Mouse (Mus musculus) neural tube, embryonic 14.5 days (tissue): Measurements from ENCODE around the gene Sync. TPM values are rescaled to one million over a fixed set of nuclear protein-coding genes. Genes with fewer than 3 reads are reported as not detected.

Source experiments
- ATAC-seq: fragments of 200-750 bp; cut with Nextera tagmentation; 2 replicates; pipeline ENCODE4 v1.8.0; 2017; ENCODE audit warnings: low read depth, mild to moderate bottlenecking, moderate TSS enrichment, moderate library complexity
- H3K27ac ChIP-seq: fragments of 300-500 bp; sonication (generic); 2 replicates; pipeline ENCODE4 v1.5.1; 2014; ENCODE audit warnings: low read depth, mild to moderate bottlenecking, control low read depth, low read length, moderate library complexity, mixed read lengths
- H3K27me3 ChIP-seq: fragments of 300-500 bp; sonication (generic); 2 replicates; pipeline ENCODE4 v1.6.1; 2014; ENCODE audit warnings: low read length; ENCODE audit not compliant: control insufficient read depth, insufficient read depth
- H3K36me3 ChIP-seq: fragments of 300-500 bp; sonication (generic); 2 replicates; pipeline ENCODE4 v1.6.1; 2014; ENCODE audit warnings: low read length, mixed read lengths; ENCODE audit not compliant: control insufficient read depth, insufficient read depth
- H3K4me1 ChIP-seq: fragments of 300-500 bp; sonication (generic); 2 replicates; pipeline ENCODE4 v1.6.1; 2014; ENCODE audit warnings: low read length; ENCODE audit not compliant: control insufficient read depth, insufficient read depth
- H3K4me2 ChIP-seq: fragments of 300-500 bp; sonication (generic); 2 replicates; pipeline ENCODE4 v1.6.1; 2014; ENCODE audit warnings: mild to moderate bottlenecking, low read depth, low read length, control low read depth
- H3K4me3 ChIP-seq: fragments of 300-500 bp; sonication (generic); 2 replicates; pipeline ENCODE4 v1.5.1; 2014; ENCODE audit warnings: low read depth, low read length, control low read depth, mixed read lengths
- H3K9ac ChIP-seq: fragments of 300-500 bp; sonication (generic); replicated peaks from 2 replicates; pipeline ENCODE4 v1.6.1; 2014; ENCODE audit warnings: low read depth, mild to moderate bottlenecking, control low read depth, low read length, mixed read lengths
- H3K9me3 ChIP-seq: fragments of 300-500 bp; sonication (generic); 2 replicates; pipeline ENCODE4 v1.6.1; 2016; ENCODE audit warnings: low read length; ENCODE audit not compliant: control insufficient read depth
- WGBS: fragments of 180-500 bp; shearing (Covaris S2); extraction: QIAGEN DNeasy Blood & Tissue Kit; methylation state at CpG from one replicate; pipeline ENCODE4 v1.1.7; 2014; 5-methylcytosine and 5-hydroxymethylcytosine counted together
- polyA plus RNA-seq: library from polyadenylated mRNA; unstranded; fragments of >200 nt; fragmentation: Nextera tagmentation; extraction: Ambion mirVana; gene quantifications from 2 replicates; pipeline ENCODE4 v1.2.1, GENCODE M21; 2014

The Sync gene
- polyA plus RNA-seq, 1 experiment from 2014 or later, result 1.6 TPM

- H3K27me3 ChIP-seq, result no peaks in the 10 kb centered on the region
- 25% methylated on average over 15 of the region's 15 CpGs for WGBS
- no peaks in the 10 kb centered on the region for H3K36me3 ChIP-seq
- H3K9me3 ChIP-seq, result no peaks in the 10 kb centered on the region
- no peak overlapping the region for H3K4me3 ChIP-seq
- H3K4me1 ChIP-seq, result no peaks in the 10 kb centered on the region
- no peak for ATAC-seq
- no peak overlapping the region for H3K9ac ChIP-seq
- H3K27ac ChIP-seq, result no peak overlapping the region
- no peak overlapping the region for H3K4me2 ChIP-seq
These were observed 15.2 kb upstream of the Sync start for GRCm38 (mm10) chr4:129271991-129272755.

GRCm38 (mm10) chr4:129272756-129273046 lies 14.7 kb upstream of the Sync start:
- Histone ChIP-seq H3K4me1 (no peaks in the 10 kb centered on the region), H3K9me3 (no peaks in the 10 kb centered on the region), H3K27ac (no peak overlapping the region), H3K4me2 (no peak overlapping the region), H3K27me3 (no peaks in the 10 kb centered on the region), H3K36me3 (no peaks in the 10 kb centered on the region), H3K9ac (no peak overlapping the region), H3K4me3 (no peak overlapping the region)
- no peak for ATAC-seq
- WGBS, result 48% methylated on average over 5 of the region's 5 CpGs

GRCm38 (mm10) chr4:129276453-129276865 lies 11.0 kb upstream of the Sync start:
- H3K4me2 ChIP-seq, result no peak overlapping the region
- no peaks in the 10 kb centered on the region for H3K36me3 ChIP-seq
- WGBS, result 4% methylated on average over 18 of the region's 18 CpGs
- no peaks in the 10 kb centered on the region for H3K27me3 ChIP-seq
- H3K9ac ChIP-seq, result no peak overlapping the region
- no peaks in the 10 kb centered on the region for H3K9me3 ChIP-seq
- ATAC-seq, result peak; percentile 63
- no peak overlapping the region for H3K4me3 ChIP-seq
- H3K27ac ChIP-seq, result no peak overlapping the region
- H3K4me1 ChIP-seq, result no peaks in the 10 kb centered on the region

GRCm38 (mm10) chr4:129282786-129283185 lies 4.6 kb upstream of the Sync start:
- no peak for ATAC-seq
- Histone ChIP-seq H3K4me3 (no peak overlapping the region), H3K4me1 (peaks cover 12% of the 10 kb centered on the region), H3K27me3 (0 out of 2 replicates have a peak, but pooled peaks cover 2% of the 10 kb centered on the region), H3K36me3 (no peaks in the 10 kb centered on the region), H3K4me2 (no peak overlapping the region), H3K27ac (no peak overlapping the region), H3K9ac (no peak overlapping the region), H3K9me3 (no peaks in the 10 kb centered on the region)
- 85% methylated on average over 5 of the region's 5 CpGs for WGBS

GRCm38 (mm10) chr4:129283226-129283625 lies 4.2 kb upstream of the Sync start:
- no peak overlapping the region for H3K27ac ChIP-seq
- no peak for ATAC-seq
- peaks cover 12% of the 10 kb centered on the region for H3K4me1 ChIP-seq
- H3K9ac ChIP-seq, result no peak overlapping the region
- H3K27me3 ChIP-seq, result 0 out of 2 replicates have a peak, but pooled peaks cover 2% of the 10 kb centered on the region
- 73% methylated on average over 5 of the region's 5 CpGs for WGBS
- no peak overlapping the region for H3K4me2 ChIP-seq
- no peaks in the 10 kb centered on the region for H3K9me3 ChIP-seq
- H3K4me3 ChIP-seq, result no peak overlapping the region
- H3K36me3 ChIP-seq, result no peaks in the 10 kb centered on the region

- Histone ChIP-seq H3K4me2 (no peak overlapping the region), H3K4me3 (no peak overlapping the region), H3K27ac (no peak overlapping the region), H3K4me1 (peaks cover 12% of the 10 kb centered on the region), H3K9me3 (no peaks in the 10 kb centered on the region), H3K36me3 (no peaks in the 10 kb centered on the region), H3K9ac (no peak overlapping the region), H3K27me3 (0 out of 2 replicates have a peak, but pooled peaks cover 2% of the 10 kb centered on the region)
- ATAC-seq, result no peak
- WGBS, result 88% methylated on average over 2 of the region's 2 CpGs
These were observed 2.7 kb upstream of the Sync start for GRCm38 (mm10) chr4:129284685-129285084.

GRCm38 (mm10) chr4:129286001-129286682 lies 1.3 kb upstream of the Sync start:
- 0 out of 2 replicates have a peak, but pooled peaks cover 2% of the 10 kb centered on the region for H3K27me3 ChIP-seq
- no peaks in the 10 kb centered on the region for H3K9me3 ChIP-seq
- peak; percentile 24; the same call in 1 of the 2 replicates for ATAC-seq
- no peak overlapping the region for H3K4me3 ChIP-seq
- peaks cover 12% of the 10 kb centered on the region for H3K4me1 ChIP-seq
- H3K4me2 ChIP-seq, result peak overlapping the region; percentile 84; the same call in 1 of the 2 replicates
- H3K27ac ChIP-seq, result no peak overlapping the region
- no peak overlapping the region for H3K9ac ChIP-seq
- H3K36me3 ChIP-seq, result no peaks in the 10 kb centered on the region
- WGBS, result 67% methylated on average over 5 of the region's 5 CpGs

- Histone ChIP-seq H3K4me2 (peak overlapping the region; percentile 84), H3K27ac (no peak overlapping the region), H3K9me3 (no peaks in the 10 kb centered on the region), H3K4me1 (peaks cover 12% of the 10 kb centered on the region), H3K36me3 (no peaks in the 10 kb centered on the region), H3K9ac (peak overlapping the region; percentile 63), H3K4me3 (peak overlapping the region; percentile 48), H3K27me3 (0 out of 2 replicates have a peak, but pooled peaks cover 2% of the 10 kb centered on the region)
- 0 out of 2 replicates have a peak, but pooled peaks have one; percentile 4 for ATAC-seq
- 3% methylated on average over 27 of the region's 28 CpGs for WGBS
These were observed 540 bp upstream of the Sync start for GRCm38 (mm10) chr4:129286683-129287471.
